Comparison of ENCODE assay signal across 8 mouse cellular contexts in genomic region chr17:33684671-33685231, GRCm38 (mm10). TPM values are rescaled to one million over a fixed set of nuclear protein-coding genes. Genes with fewer than 3 reads are reported as not detected.
A peak's percentile ranks its signal among the peaks of the same experiment; 100 is the strongest.
DNase-seq lines count a peak whose midpoint lies in the region; ATAC-seq lines count a peak whose summit lies in the region.

No protein-coding gene starts in this region.

- no peaks in the 10 kb centered on the region for H3K27me3 ChIP-seq in hindbrain, embryonic 11.5 days (ENCODE audit: control insufficient read depth, insufficient read depth, low read length)

- peak; percentile 87 for ATAC-seq in hindbrain, embryonic 11.5 days (ENCODE audit: low FRiP score)

- H3K4me2 ChIP-seq in hindbrain, embryonic 11.5 days (replicated peaks; ENCODE audit: low read depth, low read length): peak overlapping the region; percentile 87

- under 1% methylated on average over 42 of the region's 44 CpGs for WGBS in hindbrain, embryonic 11.5 days

- H3K9ac ChIP-seq in hindbrain, embryonic 11.5 days (ENCODE audit: low read depth, low read length): peak overlapping the region; percentile 100

- H3K27ac ChIP-seq in hindbrain, embryonic 11.5 days (ENCODE audit: low read depth, low read length): peak overlapping the region; percentile 93

- DNase-seq in MN1 (ENCODE audit: low spot score): peak; percentile 85
- peak; percentile 56 for DNase-seq in cerebellum, adult 11 months
- DNase-seq in forelimb bud, embryonic 11.5 days (ENCODE audit: low read depth, low spot score): peak; percentile 51
- peak; percentile 78 for DNase-seq in hindbrain, embryonic 11.5 days (ENCODE audit: low spot score)
- peak; percentile 85 for DNase-seq in layer of hippocampus, postnatal 14 days (ENCODE audit: low spot score in 2 of 2)
- DNase-seq in lung, postnatal 10 days: peak; percentile 76
- DNase-seq in retina, postnatal 7 days (ENCODE audit: low read depth, low spot score): peak; percentile 53
- DNase-seq in urinary bladder, postnatal 10 days (ENCODE audit: low spot score): peak; percentile 25

- no peaks in the 10 kb centered on the region for H3K36me3 ChIP-seq in hindbrain, embryonic 11.5 days (ENCODE audit: control insufficient read depth, insufficient read depth, low read length)

- H3K9me3 ChIP-seq in hindbrain, embryonic 11.5 days (ENCODE audit: control insufficient read depth, low read length): no peaks in the 10 kb centered on the region

- peak overlapping the region; percentile 95 for H3K4me3 ChIP-seq in hindbrain, embryonic 11.5 days (ENCODE audit: low read depth, low read length)

- peaks cover 8% of the 10 kb centered on the region for H3K4me1 ChIP-seq in hindbrain, embryonic 11.5 days (replicated peaks; ENCODE audit: control insufficient read depth, insufficient read depth, low read length)

RNA-seq across cellular contexts. Expression of gene Hnrnpm, which starts 1.9 kb away (rescaled TPM):
- 506 and 558 TPM in 2 replicates for polyA plus RNA-seq in hindbrain, embryonic 11.5 days (2014; fragmentation: Nextera tagmentation; extraction: Ambion mirVana)
- 100 to 1,000 TPM; 128 to 134 TPM for total RNA-seq in layer of hippocampus, postnatal 14 days (2021)

RNA-seq across cellular contexts. Expression of gene March2, which starts 33.7 kb away (rescaled TPM):
- 40.2 and 45.4 TPM in 2 replicates for polyA plus RNA-seq in hindbrain, embryonic 11.5 days (2014; fragmentation: Nextera tagmentation; extraction: Ambion mirVana)
- total RNA-seq in layer of hippocampus, postnatal 14 days (2021): 10 to 100 TPM; 84.7 to 89.0 TPM

RNA-seq across cellular contexts. Expression of gene Pram1, which starts 46.9 kb away (rescaled TPM):
- 0.46 and 0.71 TPM in 2 replicates for polyA plus RNA-seq in hindbrain, embryonic 11.5 days (2014; fragmentation: Nextera tagmentation; extraction: Ambion mirVana)
- under 1 TPM in 1 of 2 experiments, not detected in 1; 0.60 TPM for total RNA-seq in layer of hippocampus, postnatal 14 days (2021)

RNA-seq across cellular contexts. Expression of gene Zfp414, which starts 55.9 kb away (rescaled TPM):
- 66.0 and 67.1 TPM in 2 replicates for polyA plus RNA-seq in hindbrain, embryonic 11.5 days (2014; fragmentation: Nextera tagmentation; extraction: Ambion mirVana)
- total RNA-seq in layer of hippocampus, postnatal 14 days (2021): 10 to 100 TPM; 40.6 to 45.0 TPM

Comparison
In these comparisons a context has a peak if more than half of its experiments do, and no peak if none do; other contexts are left out.
1. Peak in every context shown above with its lines: DNase-seq, ATAC-seq, H3K4me3 ChIP-seq and H3K27ac ChIP-seq.
2. DNase-seq: peak in every context shown above with its lines; median percentile 85 in MN1; 85 in layer of hippocampus, postnatal 14 days; 78 in hindbrain, embryonic 11.5 days; 76 in lung, postnatal 10 days; 56 in cerebellum, adult 11 months; 53 in retina, postnatal 7 days; 51 in forelimb bud, embryonic 11.5 days; 25 in urinary bladder, postnatal 10 days.